Mouse (Mus musculus): ENCODE measurements around the gene Tex9. TPM values are rescaled to one million over a fixed set of nuclear protein-coding genes. Genes with fewer than 3 reads are reported as not detected.

The Tex9 gene
- polyA plus RNA-seq, 1 experiment from 2014 or later, result 57.8 TPM

Small RNAs within 50 kb of the gene (microRNA-seq; reads per million reads assigned to microRNA genes)
- gene Gm28010, result not detected

Other genes with a start within 250 kb of the Tex9 start
- 63.9 and 65.3 TPM in 2 replicates for gene Zfp280d, start 217.4 kb downstream of the Tex9 start, polyA plus RNA-seq (2016; fragmentation: Nextera tagmentation; extraction: Ambion mirVana)
- gene Mns1, start 54.2 kb downstream of the Tex9 start, polyA plus RNA-seq (2016; fragmentation: Nextera tagmentation; extraction: Ambion mirVana), result 29.3 and 30.6 TPM in 2 replicates
- gene Rfx7, start 40.0 kb upstream of the Tex9 start, polyA plus RNA-seq (2016; fragmentation: Nextera tagmentation; extraction: Ambion mirVana), result 21.3 and 21.7 TPM in 2 replicates
- 704 and 727 TPM in 2 replicates for gene Nedd4, start 170.1 kb upstream of the Tex9 start, polyA plus RNA-seq (2016; fragmentation: Nextera tagmentation; extraction: Ambion mirVana)

All from hindbrain, embryonic 12.5 days (tissue).